Mouse (Mus musculus) bone marrow, adult 2 months (tissue): ENCODE data around the gene Nexn.

Source experiments
- CTCF ChIP-seq: fragments of 200-500 bp; IDR thresholded peaks from 2 replicates; pipeline ENCODE4 v1.5.1; 2011; ENCODE audit warnings: low read length, control low read depth; ENCODE audit not compliant: control insufficient read depth, insufficient read depth
- POLR2A ChIP-seq: fragments of 200-500 bp; IDR thresholded peaks from 2 replicates; pipeline ENCODE4 v1.6.1; 2011; ENCODE audit warnings: low read depth, mild to moderate bottlenecking, control low read depth, low read length, borderline replicate concordance; ENCODE audit not compliant: control insufficient read depth

GRCm38 (mm10) chr3:152191791-152192237 lies 74.3 kb downstream of the Nexn start:
- TF ChIP-seq CTCF: no peak
- no peak for TF ChIP-seq POLR2A
